Mouse (Mus musculus) layer of hippocampus, postnatal 10 days (tissue): ENCODE measurements at regions not wholly inside any gene's neighbourhood (a gene's known extent, or its start where the extent isn't known, plus 50 kb on each side); places are given as distances from the start of the nearest gene placed in this dataset.

Experiments
- DNase-seq, 2 experiments: peaks; one replicate each; pipeline ENCODE4 v3.0.0; 2021; ENCODE audit warnings: low spot score in 2 of 2

DNA sequence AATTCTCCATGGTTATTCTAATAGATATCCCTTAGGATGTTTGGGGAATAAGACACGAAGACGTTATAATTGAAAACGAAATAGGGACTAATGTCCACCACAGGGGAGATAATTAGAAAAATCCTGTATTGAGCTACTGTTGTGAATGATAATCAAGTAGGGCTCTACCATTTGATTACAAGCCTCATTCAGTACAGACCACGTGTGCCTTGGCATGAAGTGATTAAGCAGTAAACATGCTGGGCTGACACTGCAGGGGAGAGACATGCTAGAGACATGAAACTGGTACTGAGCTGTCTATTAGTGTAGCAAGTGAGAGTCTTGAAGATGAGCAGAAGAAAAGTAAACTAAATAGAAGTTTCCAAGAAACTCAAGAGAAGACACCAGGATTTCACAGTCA is 797.8 kb downstream of the Efna5 start:
- DNase-seq = no peak

DNA sequence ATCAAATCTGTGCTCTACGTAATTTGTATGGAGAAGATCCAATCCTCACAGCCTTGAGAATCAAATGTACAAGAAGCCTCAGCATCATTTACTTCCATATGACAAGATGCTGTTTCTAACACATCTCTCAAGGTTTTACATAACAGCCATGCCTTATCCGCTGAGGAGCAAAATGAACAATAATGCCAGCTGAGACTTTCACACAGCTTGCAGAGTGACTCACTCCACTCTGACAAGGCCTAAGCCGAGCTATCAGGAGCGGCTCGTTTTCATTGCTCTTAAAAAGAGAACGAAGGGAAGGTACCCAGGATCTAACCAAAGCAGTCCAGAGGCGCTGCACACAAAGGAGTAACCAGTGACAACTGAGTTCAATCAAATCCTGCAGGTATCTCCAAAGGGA is 803.5 kb downstream of the Efna5 start:
- DNase-seq = peak; percentile 6 to 11

- no peak for DNase-seq
Observed at GRCm38 (mm10) chr17:62064939-62065338, 816.2 kb downstream of the Efna5 start.

- DNase-seq = no peak
Observed at GRCm38 (mm10) chr17:62058016-62058415, 823.1 kb downstream of the Efna5 start.

DNA sequence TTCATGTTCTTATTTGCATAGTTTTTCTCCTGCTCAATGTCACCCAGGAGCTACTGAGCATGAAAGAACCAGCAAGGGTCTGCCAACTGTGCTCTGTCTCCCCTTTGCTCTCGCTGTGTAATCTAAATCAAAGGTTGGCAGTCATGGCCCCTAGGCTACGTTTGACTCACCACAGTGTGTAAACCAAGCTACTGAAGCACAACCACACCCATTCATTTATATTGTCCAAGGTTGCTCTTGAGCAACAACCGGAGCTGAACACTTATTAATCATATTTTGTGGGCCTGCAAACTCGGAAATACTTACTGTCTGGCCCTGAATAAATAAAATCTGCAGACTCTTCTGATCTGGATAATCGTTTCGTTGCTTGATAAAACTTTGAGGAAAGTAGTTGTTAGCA is 826.3 kb downstream of the Efna5 start:
- DNase-seq = no peak

DNA sequence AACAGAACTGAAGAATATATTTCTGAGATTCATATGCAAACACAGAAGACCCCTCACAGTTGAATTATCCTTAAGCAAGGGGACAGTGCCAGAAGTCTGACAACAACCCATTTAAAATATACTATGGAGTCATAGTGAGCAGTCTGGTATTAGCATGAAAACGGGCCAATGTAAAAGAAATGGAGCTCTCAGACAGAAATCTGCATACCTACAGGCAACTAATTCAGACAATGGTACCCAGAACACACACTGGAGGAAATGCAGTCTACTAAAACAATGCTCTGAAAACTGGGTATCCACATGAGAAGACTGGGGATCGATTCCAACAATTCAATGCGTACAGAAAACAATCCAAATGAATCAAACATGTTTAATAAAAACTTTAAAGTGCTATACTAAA is 832.1 kb downstream of the Efna5 start:
- DNase-seq = no peak

DNA sequence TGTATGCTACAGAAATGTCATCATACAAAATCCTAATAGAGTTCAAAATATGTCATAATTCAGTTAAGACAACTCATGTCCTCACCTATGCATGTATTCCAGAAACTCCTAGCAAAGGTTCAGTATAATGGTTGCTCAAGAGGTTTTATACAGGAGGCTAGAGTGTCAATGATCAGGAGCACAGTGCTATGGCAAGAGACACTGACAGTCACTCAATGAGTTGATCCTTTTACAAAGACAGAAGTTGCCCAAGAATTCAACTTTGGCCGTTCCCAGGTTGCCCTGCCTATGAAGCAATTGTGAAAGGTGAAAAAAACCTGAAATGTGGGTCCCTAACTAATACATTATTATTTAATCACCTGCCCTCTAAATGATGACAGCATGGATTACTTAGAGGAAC is 850.5 kb downstream of the Efna5 start:
- DNase-seq = no peak
